Mouse (Mus musculus) kidney, embryonic 16.5 days (tissue): ENCODE measurements around the gene Xrcc4. TPM values are rescaled to one million over a fixed set of nuclear protein-coding genes. Genes with fewer than 3 reads are reported as not detected.
A peak's percentile ranks its signal among the peaks of the same experiment; 100 is the strongest.
"Not testable (repeated sequence)": the region's sequence is repeated elsewhere in the genome, so short reads cannot be mapped to it uniquely, and the experiment has no call there.

Experiments
- ATAC-seq: fragments of 200-750 bp; cut with Nextera tagmentation; 2 replicates; pipeline ENCODE4 v1.8.0; 2017; ENCODE audit warnings: moderate TSS enrichment; ENCODE audit not compliant: low FRiP score, low TSS enrichment
- H3K27ac ChIP-seq: fragments of 300-500 bp; sonication (generic); 2 replicates; pipeline ENCODE4 v1.5.1; 2014; ENCODE audit warnings: low read length
- H3K27me3 ChIP-seq: fragments of 300-500 bp; sonication (generic); 2 replicates; pipeline ENCODE4 v1.6.1; 2014; ENCODE audit warnings: low read length, control low read depth, mixed read lengths; ENCODE audit not compliant: insufficient read depth
- H3K36me3 ChIP-seq: fragments of 300-500 bp; sonication (generic); 2 replicates; pipeline ENCODE4 v1.6.1; 2014; ENCODE audit warnings: low read length, control low read depth, mixed read lengths; ENCODE audit not compliant: insufficient read depth
- H3K4me1 ChIP-seq: fragments of 300-500 bp; sonication (generic); 2 replicates; pipeline ENCODE4 v1.6.1; 2014; ENCODE audit warnings: low read length, control low read depth, mixed read lengths; ENCODE audit not compliant: insufficient read depth
- H3K4me2 ChIP-seq: fragments of 300-500 bp; sonication (generic); replicated peaks from 2 replicates; pipeline ENCODE4 v1.6.1; 2014; ENCODE audit warnings: low read depth, low read length
- H3K4me3 ChIP-seq: fragments of 300-500 bp; sonication (generic); 2 replicates; pipeline ENCODE4 v1.5.1; 2014; ENCODE audit warnings: mild to moderate bottlenecking, low read length
- H3K9ac ChIP-seq: fragments of 300-500 bp; sonication (generic); replicated peaks from 2 replicates; pipeline ENCODE4 v1.6.1; 2014; ENCODE audit warnings: low read length
- H3K9me3 ChIP-seq: fragments of 300-500 bp; sonication (generic); 2 replicates; pipeline ENCODE4 v1.6.1; 2016; ENCODE audit warnings: low read length, control low read depth
- WGBS: fragments of 180-500 bp; shearing (Covaris S2); extraction: QIAGEN DNeasy Blood & Tissue Kit; methylation state at CpG from one replicate; pipeline ENCODE4 v1.1.7; 2014; 5-methylcytosine and 5-hydroxymethylcytosine counted together
- polyA plus RNA-seq: library from polyadenylated mRNA; unstranded; fragments of >200 nt; fragmentation: Nextera tagmentation; extraction: Ambion mirVana; gene quantifications from 2 replicates; pipeline ENCODE4 v1.2.1, GENCODE M21; 2015

Xrcc4 gene
- polyA plus RNA-seq, 1 experiment from 2014 or later, result 14.7 TPM

DNA sequence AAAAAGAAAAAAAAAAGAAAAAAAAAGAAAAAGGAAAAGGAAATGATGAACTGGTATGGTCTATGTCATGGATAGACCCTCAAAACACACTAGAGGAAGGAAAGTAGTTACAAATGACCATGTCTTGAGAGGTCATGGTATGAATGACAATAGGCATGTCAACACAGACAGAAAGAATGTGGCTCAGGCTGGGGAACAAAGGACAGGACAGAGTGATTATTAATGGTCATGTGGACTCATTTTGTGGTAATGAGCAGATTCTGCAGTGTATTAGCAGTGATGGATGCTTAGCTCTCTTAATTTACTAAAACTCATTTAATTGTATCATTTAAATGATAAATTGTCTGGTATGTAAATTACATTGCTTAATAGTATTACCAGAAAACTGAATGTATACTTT is 333.1 kb downstream of the Xrcc4 start:
- no peak for ATAC-seq
- Histone ChIP-seq H3K36me3 (no peaks in the 10 kb centered on the region), H3K4me2 (no peak overlapping the region)

DNA sequence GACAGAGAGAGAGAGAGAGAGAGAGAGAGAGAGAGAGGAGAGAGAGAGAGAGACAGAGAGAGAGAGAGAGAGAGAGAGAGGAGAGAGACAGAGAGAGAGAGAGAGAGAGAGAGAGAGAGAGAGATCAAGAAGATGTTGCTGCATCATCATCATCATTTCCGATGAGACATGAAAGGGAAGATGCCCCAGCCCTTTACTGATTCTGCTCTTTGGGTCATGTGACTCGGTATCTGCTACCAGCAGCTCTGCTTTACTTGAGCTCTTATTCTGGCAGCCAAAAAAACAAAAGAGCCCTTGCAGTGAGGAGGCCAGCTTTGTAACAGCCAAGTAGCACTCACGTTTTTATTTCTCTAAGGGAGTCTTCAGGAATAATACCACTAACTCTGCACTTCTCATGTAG is 338.8 kb downstream of the Xrcc4 start:
- 31% methylated on average over 3 of the region's 3 CpGs for WGBS
- ATAC-seq, H3K27me3 ChIP-seq, H3K4me2 ChIP-seq, H3K36me3 ChIP-seq, H3K4me1 ChIP-seq, H3K9me3 ChIP-seq, H3K27ac ChIP-seq, H3K9ac ChIP-seq, H3K4me3 ChIP-seq: not testable (repeated sequence)

More for the DNA sequence above, 333.1 kb downstream of the Xrcc4 start:
- Histone ChIP-seq H3K4me3 (no peak overlapping the region), H3K9ac (no peak overlapping the region), H3K27me3 (no peaks in the 10 kb centered on the region), H3K27ac (no peak overlapping the region), H3K9me3 (no peaks in the 10 kb centered on the region), H3K4me1 (no peaks in the 10 kb centered on the region)

- no peaks in the 10 kb centered on the region for H3K9me3 ChIP-seq
- WGBS, result 19% methylated on average over 8 of the region's 8 CpGs
- ATAC-seq, result no peak
- peaks cover 10% of the 10 kb centered on the region; the same call in 1 of the 2 replicates for H3K27me3 ChIP-seq
- no peak overlapping the region for H3K27ac ChIP-seq
- peak overlapping the region; percentile 88 for H3K4me2 ChIP-seq
- H3K36me3 ChIP-seq, result no peaks in the 10 kb centered on the region
- H3K9ac ChIP-seq, result no peak overlapping the region
- H3K4me1 ChIP-seq, result peaks cover 12% of the 10 kb centered on the region
- peak overlapping the region; percentile 71 for H3K4me3 ChIP-seq
These were observed 346.2 kb downstream of the Xrcc4 start for GRCm38 (mm10) chr13:89743201-89743600.

DNA sequence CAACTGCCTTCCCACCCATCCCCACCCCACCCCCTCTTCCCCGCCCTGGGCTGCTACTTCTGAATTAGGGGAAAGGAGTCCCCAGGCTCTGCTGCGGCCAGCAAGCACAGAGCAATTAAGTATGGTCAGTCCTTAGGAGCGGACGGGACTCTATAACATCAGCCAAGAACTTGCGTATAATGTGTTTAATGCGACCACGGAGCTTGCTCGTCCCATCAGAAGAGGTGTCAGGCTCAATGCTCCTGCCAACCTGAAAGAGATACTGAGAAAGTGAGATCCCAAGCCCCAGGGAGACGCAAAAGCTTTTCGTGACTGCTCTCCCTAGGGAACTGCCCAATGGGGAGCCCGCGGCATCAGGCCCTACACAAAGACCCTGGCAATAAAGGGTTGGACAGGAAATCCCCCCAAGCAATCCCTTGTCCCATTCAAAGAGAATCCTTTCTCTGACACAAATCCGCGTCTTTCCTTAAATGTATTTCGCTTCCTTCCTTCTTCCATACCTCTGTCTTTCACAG is 346.7 kb downstream of the Xrcc4 start:
- Histone ChIP-seq H3K9me3 (no peaks in the 10 kb centered on the region), H3K4me2 (peak overlapping the region; percentile 88), H3K36me3 (no peaks in the 10 kb centered on the region), H3K27ac (peak overlapping the region; percentile 93), H3K4me1 (peaks cover 16% of the 10 kb centered on the region), H3K27me3 (peaks cover 10% of the 10 kb centered on the region; the same call in 1 of the 2 replicates), H3K9ac (peak overlapping the region; percentile 82), H3K4me3 (peak overlapping the region; percentile 71)
- ATAC-seq, result no peak; the same call in 1 of the 2 replicates
- WGBS, result 2% methylated on average over 15 of the region's 15 CpGs

DNA sequence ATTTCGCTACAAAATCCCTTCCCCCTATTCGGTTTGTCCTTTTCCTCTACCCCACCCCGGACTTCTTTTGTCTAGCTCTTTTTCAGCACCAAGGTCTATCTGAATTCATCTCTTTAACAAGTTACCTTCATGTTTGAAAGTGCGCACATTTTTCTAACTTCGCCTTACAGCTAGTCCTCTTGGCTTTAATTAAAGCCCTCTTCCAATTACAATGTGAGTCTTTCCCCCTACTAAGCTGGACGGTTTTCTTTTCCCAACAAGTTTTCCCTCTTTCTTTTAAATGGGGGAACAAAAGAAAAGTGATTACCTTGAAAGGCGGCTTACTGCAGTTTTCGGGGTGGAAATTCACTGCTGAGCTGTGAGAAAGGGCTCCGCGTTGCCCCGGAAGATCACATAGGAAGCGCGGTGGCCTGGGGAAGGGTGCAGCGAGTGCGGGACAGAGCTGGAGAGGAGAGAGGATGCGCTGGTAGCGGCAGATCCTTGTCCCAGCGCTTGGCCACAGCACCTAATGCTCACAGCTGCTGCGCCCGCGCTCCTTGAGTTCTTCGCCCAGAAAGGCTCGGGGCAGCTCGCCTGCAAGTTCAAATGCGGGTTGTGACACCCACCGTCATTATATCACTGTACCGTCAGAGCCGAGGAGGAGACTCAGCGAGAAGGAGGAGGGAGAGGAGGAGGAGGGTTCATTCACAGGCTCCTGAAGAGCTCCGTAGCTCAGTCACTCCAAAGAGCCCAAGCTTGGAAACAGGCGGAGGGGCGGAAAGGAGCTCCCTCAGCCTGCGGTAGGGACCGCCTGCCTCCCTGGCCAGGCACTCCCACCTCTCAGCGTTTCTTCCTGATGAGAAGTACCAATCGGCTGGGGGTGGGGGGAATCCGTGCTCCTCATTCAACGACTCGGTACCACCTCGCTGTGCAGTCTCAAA is 347.4 kb downstream of the Xrcc4 start, which contains the start of gene Vcan:
Gene Vcan, minus strand, starts transcription at position 744 of the 920 bp plus-strand sequence.
- peak; percentile 73 for ATAC-seq
- Histone ChIP-seq H3K4me1 (peaks cover 19% of the 10 kb centered on the region), H3K27me3 (peaks cover 10% of the 10 kb centered on the region; the same call in 1 of the 2 replicates), H3K4me2 (peak within 1 kb of the TSS; percentile 88), H3K36me3 (no peaks in the 10 kb centered on the region), H3K9me3 (no peaks in the 10 kb centered on the region), H3K9ac (peak within 1 kb of the TSS; percentile 82), H3K27ac (peak within 1 kb of the TSS; percentile 93), H3K4me3 (peak within 1 kb of the TSS; percentile 71)
- WGBS, result under 1% methylated on average over 40 of the region's 40 CpGs

DNA sequence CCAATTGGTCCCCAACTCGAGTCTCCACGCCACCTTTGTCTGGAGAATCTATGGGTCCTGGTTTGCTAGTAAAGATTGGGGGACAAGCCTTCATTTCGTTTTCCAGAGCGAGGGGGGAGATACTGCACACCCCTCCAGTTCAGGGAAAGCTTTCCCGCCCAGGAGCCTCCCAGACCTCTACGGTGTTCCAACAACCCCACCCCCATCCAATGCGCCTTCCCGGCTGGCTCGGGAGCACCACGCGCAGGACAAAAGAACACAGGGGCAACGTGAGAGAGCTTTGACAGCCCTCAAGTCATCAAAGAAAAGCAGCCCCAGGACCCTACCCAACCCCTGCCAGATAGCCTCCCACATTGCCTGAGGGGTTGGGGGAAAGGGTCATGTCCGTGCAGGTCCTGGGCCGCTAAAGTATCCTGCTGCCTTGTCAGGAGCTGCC is 348.3 kb downstream of the Xrcc4 start:
- peak overlapping the region; percentile 71 for H3K4me3 ChIP-seq
- peak overlapping the region; percentile 88 for H3K4me2 ChIP-seq
- H3K27ac ChIP-seq, result peak overlapping the region; percentile 93
- peak; percentile 15; the same call in 1 of the 2 replicates for ATAC-seq
- 0% methylated on average over 14 of the region's 14 CpGs for WGBS
- H3K36me3 ChIP-seq, result no peaks in the 10 kb centered on the region
- no peaks in the 10 kb centered on the region for H3K9me3 ChIP-seq
- H3K9ac ChIP-seq, result peak overlapping the region; percentile 82
- peaks cover 19% of the 10 kb centered on the region for H3K4me1 ChIP-seq
- peaks cover 10% of the 10 kb centered on the region; the same call in 1 of the 2 replicates for H3K27me3 ChIP-seq

GRCm38 (mm10) chr13:89740243-89741115 is 348.9 kb downstream of the Xrcc4 start:
- no peaks in the 10 kb centered on the region for H3K9me3 ChIP-seq
- H3K9ac ChIP-seq, result peak overlapping the region; percentile 82
- peak overlapping the region; percentile 93 for H3K27ac ChIP-seq
- no peaks in the 10 kb centered on the region for H3K36me3 ChIP-seq
- H3K4me3 ChIP-seq, result peak overlapping the region; percentile 71
- WGBS, result 0% methylated on average over 33 of the region's 33 CpGs
- peak; percentile 92 for ATAC-seq
- H3K4me2 ChIP-seq, result peak overlapping the region; percentile 88
- peaks cover 19% of the 10 kb centered on the region for H3K4me1 ChIP-seq
- H3K27me3 ChIP-seq, result peaks cover 10% of the 10 kb centered on the region; the same call in 1 of the 2 replicates

DNA sequence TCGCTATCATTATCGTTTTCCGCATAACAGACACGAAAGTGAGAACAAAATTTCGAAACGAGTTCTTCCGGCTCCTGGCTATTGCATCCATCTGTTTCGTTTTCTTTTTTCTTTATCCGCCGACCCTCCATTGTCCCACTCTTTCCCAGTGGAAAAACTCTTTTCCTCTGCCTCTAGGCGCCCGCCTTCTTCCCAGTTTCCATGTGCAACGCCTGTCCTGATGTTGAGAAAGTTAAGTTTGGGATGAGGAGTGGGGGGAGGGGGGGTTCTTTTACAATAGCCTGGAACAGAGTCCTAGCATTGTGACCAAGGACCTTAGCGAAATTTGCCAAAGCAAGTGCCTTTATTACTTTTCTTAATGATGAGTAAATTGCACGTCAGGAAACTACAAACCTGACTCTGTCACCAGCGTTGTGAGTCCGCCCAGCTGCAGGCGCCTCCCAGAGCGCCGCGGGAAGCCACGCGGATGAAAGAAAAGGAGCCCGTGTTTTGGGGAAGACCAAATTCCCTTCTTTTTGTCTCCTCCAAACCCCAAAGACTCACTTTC is 349.6 kb downstream of the Xrcc4 start:
- H3K36me3 ChIP-seq, result no peaks in the 10 kb centered on the region
- H3K9me3 ChIP-seq, result no peaks in the 10 kb centered on the region
- H3K4me1 ChIP-seq, result peaks cover 22% of the 10 kb centered on the region
- H3K4me3 ChIP-seq, result peak overlapping the region; percentile 71
- H3K27me3 ChIP-seq, result peaks cover 10% of the 10 kb centered on the region; the same call in 1 of the 2 replicates
- H3K4me2 ChIP-seq, result peak overlapping the region; percentile 88
- under 1% methylated on average over 24 of the region's 24 CpGs for WGBS
- H3K27ac ChIP-seq, result peak overlapping the region; percentile 92
- H3K9ac ChIP-seq, result peak overlapping the region; percentile 77
- peak; percentile 11; the same call in 1 of the 2 replicates for ATAC-seq
